ENCODE assay signal across 23 mouse cellular contexts in the genomic region with DNA sequence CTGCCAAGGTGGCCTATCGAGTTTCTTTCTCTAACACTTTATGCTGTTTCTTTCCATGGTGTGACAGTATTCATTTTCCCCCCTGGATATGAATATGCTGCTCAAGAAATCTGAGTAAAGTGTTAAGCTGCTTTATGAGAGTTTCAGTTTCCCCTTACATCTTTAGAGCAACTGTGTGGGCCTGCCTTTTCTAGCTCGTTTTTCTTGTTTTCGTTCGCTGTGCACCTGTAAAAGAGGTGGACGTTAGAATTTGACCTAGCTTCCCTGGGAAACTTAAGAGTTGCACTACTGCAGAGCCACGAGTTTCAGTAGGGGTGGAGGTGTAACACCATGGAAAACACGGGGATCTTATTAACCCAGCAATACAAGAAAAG. TPM values are rescaled to one million over a fixed set of nuclear protein-coding genes. Genes with fewer than 3 reads are reported as not detected.
"Had no signal": no experiment of that assay in that cellular context is flagged by ENCODE, and none has a peak within 500 bp of the region (broad histone marks: within the 10 kb centered on the region; RNA-seq: fewer than 3 reads in every experiment).

No protein-coding gene starts in this region.

- H3K27ac ChIP-seq: layer of hippocampus, adult 2 months; left cerebral cortex, adult 2 months; liver, embryonic 15.5 days; midbrain, embryonic 13.5 days; neural tube, embryonic 15.5 days had no signal

- H3K9me3 ChIP-seq: liver, embryonic 15.5 days; midbrain, embryonic 13.5 days; neural tube, embryonic 15.5 days had no signal

- H3K27me3 ChIP-seq: liver, embryonic 15.5 days; midbrain, embryonic 13.5 days; neural tube, embryonic 15.5 days had no signal

- DNase-seq: kidney, postnatal 10 days; kidney, postnatal 4 days; lung, adult 2 months; lung, postnatal 36 days; right cerebral cortex, adult 18-20 months; right cerebral cortex, postnatal 25 days; thymus, adult 18-20 months; thymus, postnatal 36 days had no signal

- H3K9ac ChIP-seq: liver, embryonic 15.5 days; midbrain, embryonic 13.5 days; neural tube, embryonic 15.5 days had no signal

- ATAC-seq: hindbrain, embryonic 16.5 days; lung, postnatal 0 days; midbrain, embryonic 13.5 days had no signal

- H3K4me2 ChIP-seq: liver, embryonic 15.5 days; midbrain, embryonic 13.5 days; neural tube, embryonic 15.5 days had no signal

- H3K4me3 ChIP-seq: layer of hippocampus, adult 2 months; left cerebral cortex, adult 2 months; liver, embryonic 15.5 days; midbrain, embryonic 13.5 days; neural tube, embryonic 15.5 days had no signal

- H3K4me1 ChIP-seq: midbrain, embryonic 13.5 days; neural tube, embryonic 15.5 days had no signal

- H3K36me3 ChIP-seq: liver, embryonic 15.5 days; midbrain, embryonic 13.5 days; neural tube, embryonic 15.5 days had no signal

RNA-seq across cellular contexts. Expression of gene Agr2, which starts 26.0 kb away (rescaled TPM):
- total RNA-seq: layer of hippocampus, adult 2 months; layer of hippocampus, postnatal 10 days; left cerebral cortex, adult 2 months; left cerebral cortex, postnatal 14 days; megakaryocyte progenitor cell, adult 5-6 weeks; midbrain, postnatal 0 days had no signal
- polyA plus RNA-seq: hindbrain, embryonic 16.5 days; limb, embryonic 11.5 days; neural tube, embryonic 11.5 days; neural tube, embryonic 15.5 days had no signal

RNA-seq across cellular contexts. Expression of gene Agr3, which starts 41.3 kb away (rescaled TPM):
- total RNA-seq: layer of hippocampus, adult 2 months; layer of hippocampus, postnatal 10 days; left cerebral cortex, adult 2 months; left cerebral cortex, postnatal 14 days; megakaryocyte progenitor cell, adult 5-6 weeks; midbrain, postnatal 0 days had no signal
- polyA plus RNA-seq: intestine, embryonic 14.5 days; kidney, embryonic 14.5 days; limb, embryonic 11.5 days; liver, embryonic 15.5 days; midbrain, embryonic 13.5 days; midbrain, postnatal 0 days; neural tube, embryonic 11.5 days had no signal
